Mouse (Mus musculus) thymus, adult 2 months (tissue): Measurements from ENCODE around the gene Lrrc51.

Source experiments
- CTCF ChIP-seq: fragments of 200-500 bp; IDR thresholded peaks from 2 replicates; pipeline ENCODE4 v1.5.1; 2012; ENCODE audit warnings: mild to moderate bottlenecking, control low read depth, low read length, moderate library complexity, borderline replicate concordance; ENCODE audit not compliant: control insufficient read depth, poor library complexity, insufficient read depth; ENCODE audit errors: extremely low read depth
- POLR2A ChIP-seq: fragments of 200-500 bp; IDR thresholded peaks from 2 replicates; pipeline ENCODE4 v1.6.1; 2012; ENCODE audit warnings: mild to moderate bottlenecking, low read length, control low read depth, moderate library complexity; ENCODE audit not compliant: control insufficient read depth, poor library complexity, insufficient read depth; ENCODE audit errors: extremely low read depth

DNA sequence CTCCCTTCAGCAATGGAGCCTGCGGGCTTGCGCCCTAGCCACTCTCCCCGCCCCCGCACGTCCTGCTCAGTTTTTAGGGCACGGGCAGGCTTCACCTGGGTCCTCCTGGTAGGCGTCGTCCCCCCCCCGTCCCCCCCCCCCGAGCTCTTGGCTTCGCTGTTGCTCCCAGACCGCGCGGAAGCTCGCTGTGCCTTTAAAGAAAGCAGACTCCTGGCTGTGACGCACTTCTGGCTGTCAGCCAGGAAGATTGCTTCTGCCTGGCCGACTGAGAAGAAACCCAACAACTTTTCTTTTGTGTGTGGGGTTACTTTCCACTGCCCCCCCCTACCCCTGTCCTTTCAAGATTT lies 36.7 kb upstream of the Lrrc51 start:
- TF ChIP-seq POLR2A, result no peak
- TF ChIP-seq CTCF, result no peak
